Mouse (Mus musculus): Measurements from ENCODE around the gene Ntmt1.

DNA sequence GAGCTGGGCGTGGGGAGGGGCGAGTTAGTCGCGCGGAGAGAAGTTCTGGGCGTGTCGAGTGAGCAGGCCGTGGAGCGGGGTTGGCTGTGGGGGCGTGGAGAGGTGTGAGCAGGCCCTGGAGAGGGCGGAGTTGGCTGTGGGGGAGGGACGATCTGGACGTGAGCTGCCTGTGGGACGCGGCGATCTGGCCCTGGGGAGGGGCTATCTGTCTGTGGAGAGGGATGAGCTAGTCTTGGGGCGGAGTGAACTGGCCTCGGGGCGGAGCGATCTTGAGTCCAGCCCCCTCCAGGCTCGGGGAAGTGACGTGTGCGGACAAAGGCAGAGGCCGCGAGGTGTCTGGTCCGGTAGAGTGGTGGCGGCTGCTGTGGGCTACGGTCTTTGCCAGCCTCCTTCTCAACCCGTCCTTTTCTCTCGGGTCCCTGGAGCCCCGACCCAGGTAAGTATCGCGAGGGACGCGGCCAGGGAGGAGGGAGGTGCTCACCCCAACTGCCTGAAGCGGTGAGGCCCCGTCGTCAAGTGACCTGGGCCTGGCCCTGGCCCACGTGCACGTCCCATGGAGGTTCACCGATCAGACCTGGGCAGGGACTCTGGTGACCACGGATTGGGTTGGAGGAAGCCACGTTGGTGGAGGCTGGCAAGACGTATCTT, at the start of gene Ntmt1:
- TF ChIP-seq CTCF (conservative IDR thresholded peaks at IDR 0.05; ENCODE audit: insufficient read depth, insufficient read length, low read depth, low read length) (no peak), POLR2A (IDR thresholded peaks at IDR 0.05; ENCODE audit: low read depth, low read length) (peak; percentile 82)

Data from kidney, adult 2 months (tissue).